Mouse (Mus musculus) megakaryocyte, embryonic 14.5 days (primary cell): ENCODE measurements around the gene Elovl5. TPM values are rescaled to one million over a fixed set of nuclear protein-coding genes. Genes with fewer than 3 reads are reported as not detected.
A peak's percentile ranks its signal among the peaks of the same experiment; 100 is the strongest.

Experiments used
- H3K27me3 ChIP-seq: replicated peaks from 2 replicates; pipeline ENCODE3; 2012; ENCODE audit warnings: inconsistent platforms
- H3K36me3 ChIP-seq: replicated peaks from 2 replicates; pipeline ENCODE3; 2012; ENCODE audit warnings: low read length, inconsistent platforms, mixed read lengths
- H3K4me1 ChIP-seq: 2 replicates; pipeline ENCODE4 v1.6.1; 2012; ENCODE audit warnings: inconsistent platforms
- H3K4me3 ChIP-seq: replicated peaks from 2 replicates; pipeline ENCODE3; 2012; ENCODE audit warnings: moderate library complexity, mild to moderate bottlenecking, inconsistent platforms
- H3K9me3 ChIP-seq: 2 replicates; pipeline ENCODE4 v1.6.1; 2012; ENCODE audit warnings: inconsistent platforms
- FLI1 ChIP-seq: IDR thresholded peaks from 2 replicates; pipeline ENCODE4 v1.6.1; 2012; ENCODE audit warnings: low read length, inconsistent platforms, mixed read lengths
- GATA1 ChIP-seq: IDR thresholded peaks from 3 replicates; pipeline ENCODE4 v1.6.1; 2012; ENCODE audit warnings: mixed read lengths, low read length, inconsistent platforms, borderline replicate concordance
- polyA plus RNA-seq: library from polyadenylated mRNA; stranded (reverse); fragments of >175 nt; gene quantifications from 2 replicates; pipeline ENCODE4 v1.2.3, GENCODE M21; 2012; ENCODE audit warnings: low replicate concordance; ENCODE audit not compliant: insufficient read depth

The Elovl5 gene
- polyA plus RNA-seq, 1 experiment: 2.0 TPM

- no peaks in the 10 kb centered on the region for H3K27me3 ChIP-seq
- peaks cover 78% of the 10 kb centered on the region for H3K4me1 ChIP-seq
- no peaks in the 10 kb centered on the region for H3K9me3 ChIP-seq
- no peak for TF ChIP-seq GATA1
- no peak for TF ChIP-seq FLI1
- H3K4me3 ChIP-seq: no peak overlapping the region
- peaks cover 20% of the 10 kb centered on the region for H3K36me3 ChIP-seq
Observed at GRCm38 (mm10) chr9:77927431-77927830, 10.3 kb downstream of the Elovl5 start.

- no peaks in the 10 kb centered on the region for H3K27me3 ChIP-seq
- no peak for TF ChIP-seq GATA1
- no peak for TF ChIP-seq FLI1
- peaks cover 14% of the 10 kb centered on the region for H3K36me3 ChIP-seq
- H3K4me3 ChIP-seq: no peak overlapping the region
- no peaks in the 10 kb centered on the region for H3K9me3 ChIP-seq
- H3K4me1 ChIP-seq: peaks cover 71% of the 10 kb centered on the region
Observed at GRCm38 (mm10) chr9:77928769-77929168, 11.6 kb downstream of the Elovl5 start.

GRCm38 (mm10) chr9:77929296-77929695 lies 12.1 kb downstream of the Elovl5 start:
- Histone ChIP-seq H3K27me3 (no peaks in the 10 kb centered on the region), H3K4me1 (peaks cover 66% of the 10 kb centered on the region), H3K4me3 (no peak overlapping the region), H3K9me3 (no peaks in the 10 kb centered on the region), H3K36me3 (peaks cover 14% of the 10 kb centered on the region)
- TF ChIP-seq FLI1: no peak
- no peak for TF ChIP-seq GATA1

- H3K4me1 ChIP-seq: peaks cover 61% of the 10 kb centered on the region
Observed at GRCm38 (mm10) chr9:77930036-77930859, 13.1 kb downstream of the Elovl5 start.

GRCm38 (mm10) chr9:77930860-77931184 lies 13.7 kb downstream of the Elovl5 start:
- H3K4me3 ChIP-seq: no peak overlapping the region
- TF ChIP-seq GATA1 (no peak), FLI1 (no peak)
- H3K27me3 ChIP-seq: no peaks in the 10 kb centered on the region
- peaks cover 13% of the 10 kb centered on the region for H3K36me3 ChIP-seq
- H3K4me1 ChIP-seq: peaks cover 59% of the 10 kb centered on the region
- H3K9me3 ChIP-seq: no peaks in the 10 kb centered on the region

More at GRCm38 (mm10) chr9:77930036-77930859, 13.1 kb downstream of the Elovl5 start:
- TF ChIP-seq GATA1: no peak
- TF ChIP-seq FLI1: no peak
- peaks cover 14% of the 10 kb centered on the region for H3K36me3 ChIP-seq
- H3K4me3 ChIP-seq: peak overlapping the region; percentile 23
- H3K9me3 ChIP-seq: no peaks in the 10 kb centered on the region
- H3K27me3 ChIP-seq: no peaks in the 10 kb centered on the region

GRCm38 (mm10) chr9:77931740-77932139 lies 14.6 kb downstream of the Elovl5 start:
- peaks cover 57% of the 10 kb centered on the region for H3K4me1 ChIP-seq
- TF ChIP-seq FLI1 (no peak), GATA1 (no peak)
- H3K4me3 ChIP-seq: no peak overlapping the region
- peaks cover 9% of the 10 kb centered on the region for H3K36me3 ChIP-seq
- H3K27me3 ChIP-seq: no peaks in the 10 kb centered on the region
- no peaks in the 10 kb centered on the region for H3K9me3 ChIP-seq

GRCm38 (mm10) chr9:77935818-77936611 lies 18.9 kb downstream of the Elovl5 start:
- Histone ChIP-seq H3K4me3 (no peak overlapping the region), H3K36me3 (peaks cover 3% of the 10 kb centered on the region), H3K9me3 (no peaks in the 10 kb centered on the region), H3K4me1 (peaks cover 61% of the 10 kb centered on the region), H3K27me3 (no peaks in the 10 kb centered on the region)
- TF ChIP-seq FLI1: no peak
- no peak for TF ChIP-seq GATA1

GRCm38 (mm10) chr9:77937875-77938274 lies 20.7 kb downstream of the Elovl5 start:
- Histone ChIP-seq H3K9me3 (no peaks in the 10 kb centered on the region), H3K4me1 (peaks cover 59% of the 10 kb centered on the region), H3K27me3 (no peaks in the 10 kb centered on the region), H3K36me3 (no peaks in the 10 kb centered on the region), H3K4me3 (no peak overlapping the region)
- TF ChIP-seq GATA1 (no peak), FLI1 (no peak)

GRCm38 (mm10) chr9:77938761-77939553 lies 21.8 kb downstream of the Elovl5 start:
- TF ChIP-seq FLI1 (no peak), GATA1 (no peak)
- Histone ChIP-seq H3K27me3 (no peaks in the 10 kb centered on the region), H3K36me3 (no peaks in the 10 kb centered on the region), H3K4me3 (peak overlapping the region; percentile 14), H3K9me3 (no peaks in the 10 kb centered on the region), H3K4me1 (peaks cover 59% of the 10 kb centered on the region)

GRCm38 (mm10) chr9:77939554-77939920 lies 22.4 kb downstream of the Elovl5 start:
- Histone ChIP-seq H3K36me3 (no peaks in the 10 kb centered on the region), H3K27me3 (no peaks in the 10 kb centered on the region), H3K4me1 (peaks cover 59% of the 10 kb centered on the region), H3K4me3 (no peak overlapping the region), H3K9me3 (no peaks in the 10 kb centered on the region)
- TF ChIP-seq FLI1 (no peak), GATA1 (no peak)
